Mouse (Mus musculus) spleen, adult 2 months (tissue): Measurements from ENCODE around the gene Nop9.

Experiments
- CTCF ChIP-seq: fragments of 200-500 bp; IDR thresholded peaks from 2 replicates; pipeline ENCODE4 v1.5.1; 2011; ENCODE audit warnings: mild to moderate bottlenecking, inconsistent platforms; ENCODE audit not compliant: insufficient read depth, insufficient read length, insufficient replicate concordance; ENCODE audit errors: extremely low read depth
- POLR2A ChIP-seq: fragments of 200-500 bp; IDR thresholded peaks from 2 replicates; pipeline ENCODE4 v1.6.1; 2011; ENCODE audit warnings: low read depth, low read length, inconsistent platforms

DNA sequence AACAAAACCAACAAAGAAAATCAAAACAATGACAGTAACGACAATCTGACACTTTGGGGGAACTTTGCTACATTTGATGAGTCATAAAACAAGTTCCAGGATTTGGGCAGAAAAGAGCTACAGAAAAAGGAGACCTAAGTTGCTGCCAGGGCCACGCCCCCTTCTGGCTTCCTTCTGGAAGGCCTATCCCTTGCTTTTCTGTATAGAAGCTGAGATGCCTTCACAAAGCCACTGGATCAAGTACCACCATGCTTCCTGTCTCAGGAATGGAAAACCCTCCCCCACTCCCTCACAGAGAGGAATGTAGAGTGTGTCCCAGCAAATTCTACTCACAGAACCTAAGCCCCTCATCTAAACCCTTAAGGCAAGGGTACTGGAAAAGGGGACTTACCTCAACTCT is 48.5 kb downstream of the Nop9 start:
- TF ChIP-seq POLR2A = no peak
- TF ChIP-seq CTCF = no peak
